Mouse (Mus musculus) heart, adult 18-20 months (tissue): ENCODE data around the gene Sh3pxd2b. TPM values are rescaled to one million over a fixed set of nuclear protein-coding genes. Genes with fewer than 3 reads are reported as not detected.
A peak's percentile ranks its signal among the peaks of the same experiment; 100 is the strongest.

Experiments used
- DNase-seq, 2 experiments: peaks; one replicate each; pipeline ENCODE4 v3.0.0; 2021 to 2022; ENCODE audit warnings: mixed read lengths in 1 of 2
- long read RNA-seq, 2 experiments: library from polyadenylated mRNA; stranded (forward); transcript quantifications; one replicate each; pipeline ENCODE4 v2.0.0; 2021
- total RNA-seq, 2 experiments: library from RNA; stranded (reverse); gene quantifications; 2 replicates each; pipeline ENCODE4 v1.2.3; 2021

Sh3pxd2b gene
- total RNA-seq, result 1 to 10 TPM; 5.9 to 6.1 TPM
- long read RNA-seq, experiment 1, result 0 reads
- long read RNA-seq, experiment 2, result 0 reads

- peak; percentile 74 for DNase-seq
Observed at GRCm38 (mm10) chr11:32347607-32348432, at the start of gene Sh3pxd2b. Gene Sh3pxd2b (plus strand): TSS chr11:32347820.

- no peak for DNase-seq
Observed at GRCm38 (mm10) chr11:32297866-32298531, 49.6 kb upstream of the Sh3pxd2b start.

GRCm38 (mm10) chr11:32298532-32298918 is 49.1 kb upstream of the Sh3pxd2b start:
- DNase-seq, result no peak

- DNase-seq, result peak; percentile 43 to 74
Observed at GRCm38 (mm10) chr11:32299865-32300264, 47.8 kb upstream of the Sh3pxd2b start, which contains the start of gene Hbq1a. Gene Hbq1a (plus strand): TSS chr11:32300069.

- DNase-seq, result no peak
Observed at GRCm38 (mm10) chr11:32300279-32301267, 47.0 kb upstream of the Sh3pxd2b start.

- DNase-seq, result no peak
Observed at GRCm38 (mm10) chr11:32301506-32301905, 46.1 kb upstream of the Sh3pxd2b start.

GRCm38 (mm10) chr11:32302824-32303419 is 44.7 kb upstream of the Sh3pxd2b start:
- DNase-seq, result peak; percentile 30 to 50

GRCm38 (mm10) chr11:32303455-32303854 is 44.2 kb upstream of the Sh3pxd2b start:
- DNase-seq, result no peak

- DNase-seq, result no peak
Observed at GRCm38 (mm10) chr11:32307006-32307405, 40.6 kb upstream of the Sh3pxd2b start.

GRCm38 (mm10) chr11:32309446-32309845 is 38.2 kb upstream of the Sh3pxd2b start:
- no peak for DNase-seq

GRCm38 (mm10) chr11:32309928-32310327 is 37.7 kb upstream of the Sh3pxd2b start:
- DNase-seq, result no peak

- DNase-seq, result no peak
Observed at GRCm38 (mm10) chr11:32316009-32316408, 31.6 kb upstream of the Sh3pxd2b start.

- DNase-seq, result no peak
Observed at GRCm38 (mm10) chr11:32320507-32321195, 27.0 kb upstream of the Sh3pxd2b start.

GRCm38 (mm10) chr11:32321196-32321565 is 26.4 kb upstream of the Sh3pxd2b start:
- DNase-seq, result peak; percentile 47 to 61

- DNase-seq, result peak; percentile 82 to 94
Observed at GRCm38 (mm10) chr11:32324609-32325008, 23.0 kb upstream of the Sh3pxd2b start.

- peak in 1 of 2 experiments; percentile 71 for DNase-seq
Observed at GRCm38 (mm10) chr11:32331075-32331474, 16.5 kb upstream of the Sh3pxd2b start.

- DNase-seq, result no peak
Observed at GRCm38 (mm10) chr11:32331861-32332260, 15.8 kb upstream of the Sh3pxd2b start.

GRCm38 (mm10) chr11:32333235-32333634 is 14.4 kb upstream of the Sh3pxd2b start:
- DNase-seq, result no peak

GRCm38 (mm10) chr11:32336435-32336907 is 11.1 kb upstream of the Sh3pxd2b start:
- DNase-seq, result peak in 1 of 2 experiments; percentile 49

- DNase-seq, result peak in 1 of 2 experiments; percentile 82
Observed at GRCm38 (mm10) chr11:32339131-32339531, 8.5 kb upstream of the Sh3pxd2b start.
